Mouse (Mus musculus) testis, adult 2 months (tissue): Measurements from ENCODE around the gene Afmid. TPM values are rescaled to one million over a fixed set of nuclear protein-coding genes. Genes with fewer than 3 reads are reported as not detected.
A peak's percentile ranks its signal among the peaks of the same experiment; 100 is the strongest.

ENCODE experiments used
- H3K27ac ChIP-seq: fragments of 200-500 bp; 2 replicates; pipeline ENCODE4 v1.5.1; 2012; ENCODE audit warnings: low read depth, low read length; ENCODE audit not compliant: control insufficient read depth, insufficient read depth
- H3K27me3 ChIP-seq: fragments of 200-500 bp; 2 replicates; pipeline ENCODE4 v1.6.1; 2012; ENCODE audit warnings: mild to moderate bottlenecking, low read length, moderate library complexity; ENCODE audit not compliant: control insufficient read depth, insufficient read depth
- H3K36me3 ChIP-seq: fragments of 200-500 bp; 2 replicates; pipeline ENCODE4 v1.6.1; 2012; ENCODE audit warnings: mild to moderate bottlenecking, low read length; ENCODE audit not compliant: control insufficient read depth, insufficient read depth
- H3K4me1 ChIP-seq: fragments of 200-500 bp; 2 replicates; pipeline ENCODE4 v1.6.1; 2012; ENCODE audit warnings: low read length; ENCODE audit not compliant: control insufficient read depth, insufficient read depth
- H3K4me3 ChIP-seq: fragments of 200-500 bp; 2 replicates; pipeline ENCODE4 v1.5.1; 2012; ENCODE audit warnings: low read depth, mild to moderate bottlenecking, low read length, moderate library complexity, mixed read lengths; ENCODE audit not compliant: control insufficient read depth
- CTCF ChIP-seq: fragments of 200-500 bp; IDR thresholded peaks from 2 replicates; pipeline ENCODE4 v1.5.1; 2012; ENCODE audit warnings: low read depth, mild to moderate bottlenecking, inconsistent platforms, low read length, moderate library complexity; ENCODE audit not compliant: control insufficient read depth, insufficient read depth, insufficient replicate concordance
- POLR2A ChIP-seq: fragments of 200-500 bp; IDR thresholded peaks from 2 replicates; pipeline ENCODE4 v1.6.1; 2012; ENCODE audit warnings: low read depth, mild to moderate bottlenecking, inconsistent platforms, low read length, moderate library complexity; ENCODE audit not compliant: control insufficient read depth
- polyA plus RNA-seq: library from polyadenylated mRNA; depleted of rRNA; stranded (reverse); fragments of >200 nt; gene quantifications from 2 replicates; pipeline ENCODE4 v1.2.3, GENCODE M21; 2012; rRNA removed

Gene Afmid
- polyA plus RNA-seq: 4.0 and 5.7 TPM in 2 replicates

DNA sequence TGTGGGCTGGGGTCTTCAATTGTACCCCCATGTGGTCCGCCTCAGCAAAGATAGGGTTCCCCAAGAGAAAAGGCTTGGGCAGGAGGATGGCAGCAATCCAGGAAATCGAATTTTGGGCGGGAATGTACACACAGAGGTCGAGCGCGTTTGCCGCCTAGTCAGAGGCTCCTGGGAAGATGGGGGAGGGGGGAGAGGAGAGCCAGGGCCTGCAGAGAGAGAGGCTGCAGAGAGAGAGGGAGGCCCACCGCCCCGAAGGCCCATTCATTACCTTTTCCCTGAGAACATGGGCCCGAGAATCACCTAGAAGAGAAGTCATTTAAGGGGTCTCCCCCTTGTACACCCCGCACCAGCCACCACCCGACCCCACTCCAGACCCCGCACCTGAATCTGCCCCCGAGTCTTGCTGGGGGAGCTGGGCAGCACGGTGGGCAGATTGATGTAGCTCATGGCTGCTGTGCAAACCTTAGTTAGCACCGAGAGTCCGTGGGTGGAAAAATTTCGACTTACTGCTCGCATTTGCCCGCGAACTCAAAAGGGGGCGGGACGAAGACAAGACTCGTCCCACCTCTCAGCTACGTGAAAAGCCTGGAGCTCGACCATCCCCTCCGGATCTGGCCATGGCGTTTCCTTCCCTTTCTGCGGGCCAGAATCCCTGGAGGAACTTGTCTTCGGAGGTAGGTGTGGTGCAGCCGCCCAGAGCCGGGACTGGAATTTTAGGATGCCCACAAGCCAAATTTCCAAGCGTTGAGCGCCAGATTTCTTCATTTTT is at the start of gene Afmid, which contains the start of gene Tk1:
Gene Afmid, plus strand, starts transcription at position 592 of the 769 bp plus-strand sequence.
Gene Tk1, minus strand, starts transcription at position 760 of the 769 bp plus-strand sequence.
- H3K36me3 ChIP-seq: no peaks in the 10 kb centered on the region
- H3K4me3 ChIP-seq: peak within 1 kb of the TSS; percentile 41
- TF ChIP-seq CTCF: no peak
- no peak; the same call in 1 of the 2 replicates for TF ChIP-seq POLR2A
- peak within 1 kb of the TSS; percentile 73 for H3K27ac ChIP-seq
- H3K27me3 ChIP-seq: no peaks in the 10 kb centered on the region
- H3K4me1 ChIP-seq: peaks cover 23% of the 10 kb centered on the region

DNA sequence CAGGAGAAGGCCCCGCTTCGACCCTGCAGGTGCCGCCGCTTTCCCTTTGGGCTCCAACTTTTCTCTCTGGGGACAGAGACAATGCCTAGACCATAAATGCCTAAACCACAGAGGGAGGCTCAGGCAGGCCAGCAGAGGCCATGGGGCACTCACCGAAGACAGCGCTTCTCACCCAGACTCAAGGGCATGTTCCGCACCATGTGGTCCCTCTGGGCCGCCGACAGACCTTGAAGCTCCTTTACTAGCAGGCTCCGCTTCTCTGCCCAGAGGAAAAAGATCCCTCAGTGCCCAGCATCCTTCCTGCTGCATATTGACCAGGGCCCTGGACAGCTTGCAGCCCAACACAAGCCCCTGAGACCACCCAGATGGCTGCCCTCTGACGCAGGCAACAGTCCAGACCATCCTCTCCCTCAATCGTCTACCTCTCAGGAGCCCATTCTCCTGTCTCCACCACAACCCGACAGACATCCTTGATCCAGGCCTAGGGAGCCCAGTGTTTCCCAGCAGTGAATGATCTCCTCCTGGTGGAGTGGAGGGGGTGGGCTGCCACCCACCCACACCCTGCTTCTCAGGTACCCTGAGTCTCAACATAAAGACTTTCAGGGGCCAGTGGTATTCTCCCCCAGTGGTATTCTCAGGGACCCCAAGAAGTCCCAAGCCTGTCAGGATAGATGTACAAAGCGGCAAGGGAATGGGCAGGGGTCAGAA is 49.5 kb upstream of the Afmid start:
- peaks cover 33% of the 10 kb centered on the region for H3K4me1 ChIP-seq
- H3K27me3 ChIP-seq: no peaks in the 10 kb centered on the region
- no peak overlapping the region for H3K4me3 ChIP-seq
- no peaks in the 10 kb centered on the region for H3K36me3 ChIP-seq
- no peak overlapping the region for H3K27ac ChIP-seq
- TF ChIP-seq CTCF (no peak), POLR2A (no peak)

DNA sequence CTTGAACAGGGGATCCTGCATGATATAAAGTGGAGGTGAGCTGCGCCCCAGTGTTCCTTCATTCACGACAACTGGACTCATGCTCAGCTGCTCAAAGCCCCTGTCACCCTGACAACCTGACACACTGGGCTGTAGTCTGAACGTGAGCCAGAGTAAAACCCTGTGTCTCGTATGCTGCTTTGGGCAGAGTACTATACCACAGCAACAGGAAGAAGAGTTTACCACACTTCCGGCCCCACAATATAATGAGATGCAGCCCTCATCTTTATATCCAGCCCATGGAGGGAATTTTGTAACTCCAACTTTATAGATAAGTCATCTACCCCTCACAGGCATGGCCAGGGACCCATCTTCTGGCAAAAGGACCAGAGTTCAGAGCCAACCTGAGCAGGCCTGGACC is 48.6 kb upstream of the Afmid start:
- H3K4me3 ChIP-seq: no peak overlapping the region
- no peak for TF ChIP-seq CTCF
- no peak for TF ChIP-seq POLR2A
- no peaks in the 10 kb centered on the region for H3K36me3 ChIP-seq
- no peaks in the 10 kb centered on the region for H3K27me3 ChIP-seq
- no peak overlapping the region for H3K27ac ChIP-seq
- peaks cover 36% of the 10 kb centered on the region for H3K4me1 ChIP-seq

DNA sequence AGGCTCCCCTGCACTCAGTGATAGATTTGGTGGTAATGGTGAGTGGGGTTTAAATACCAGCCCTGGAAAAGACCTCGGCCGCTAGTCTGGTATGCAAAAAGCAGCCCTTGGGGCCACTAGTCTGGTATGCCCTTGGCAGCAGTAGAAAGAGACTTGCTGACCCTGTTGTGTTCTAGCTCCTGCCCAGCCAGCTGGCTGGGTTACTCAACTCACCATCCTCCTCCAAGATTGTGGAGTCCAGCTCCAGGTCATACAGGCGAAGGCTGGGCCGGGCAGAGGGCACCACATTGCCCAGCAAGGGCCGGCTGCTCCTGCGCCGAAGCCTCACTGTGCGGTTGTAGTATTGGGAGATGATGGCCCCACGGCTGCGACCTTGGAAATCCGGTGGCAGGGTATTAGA is 47.7 kb upstream of the Afmid start:
- no peaks in the 10 kb centered on the region for H3K27me3 ChIP-seq
- no peak overlapping the region for H3K4me3 ChIP-seq
- H3K36me3 ChIP-seq: no peaks in the 10 kb centered on the region
- TF ChIP-seq CTCF (no peak), POLR2A (no peak)
- H3K27ac ChIP-seq: no peak overlapping the region
- peaks cover 33% of the 10 kb centered on the region for H3K4me1 ChIP-seq

DNA sequence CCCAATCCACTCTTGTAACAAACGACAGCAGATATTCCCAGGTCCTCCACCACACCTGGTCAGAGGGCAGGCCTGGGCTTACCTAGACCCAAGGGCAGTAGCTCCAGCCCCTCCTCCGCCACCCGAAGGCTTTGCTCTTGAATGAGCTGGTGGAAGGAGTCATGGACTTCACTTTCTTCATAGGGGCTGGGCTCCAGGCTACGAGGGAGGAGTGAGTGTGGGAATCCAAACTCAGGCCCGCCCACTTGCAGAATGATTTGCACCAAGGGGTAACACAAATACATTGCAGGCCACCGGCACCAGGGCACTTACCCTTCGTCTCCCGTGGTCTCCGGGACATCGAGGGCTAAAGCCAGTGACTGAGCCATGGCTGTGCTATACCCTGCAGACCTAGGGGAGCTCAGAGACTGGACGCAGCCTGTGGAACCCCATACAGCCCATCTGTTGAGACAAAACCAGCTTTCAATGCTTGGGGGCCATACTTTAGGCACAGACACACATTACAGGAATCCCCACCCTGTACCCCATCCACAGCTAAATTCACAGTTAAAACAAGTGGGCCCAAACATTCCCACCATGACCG is 46.8 kb upstream of the Afmid start:
- Histone ChIP-seq H3K36me3 (no peaks in the 10 kb centered on the region), H3K27ac (peak overlapping the region; percentile 88), H3K4me3 (peak overlapping the region; percentile 76), H3K27me3 (no peaks in the 10 kb centered on the region), H3K4me1 (peaks cover 29% of the 10 kb centered on the region)
- TF ChIP-seq CTCF: no peak
- no peak for TF ChIP-seq POLR2A

DNA sequence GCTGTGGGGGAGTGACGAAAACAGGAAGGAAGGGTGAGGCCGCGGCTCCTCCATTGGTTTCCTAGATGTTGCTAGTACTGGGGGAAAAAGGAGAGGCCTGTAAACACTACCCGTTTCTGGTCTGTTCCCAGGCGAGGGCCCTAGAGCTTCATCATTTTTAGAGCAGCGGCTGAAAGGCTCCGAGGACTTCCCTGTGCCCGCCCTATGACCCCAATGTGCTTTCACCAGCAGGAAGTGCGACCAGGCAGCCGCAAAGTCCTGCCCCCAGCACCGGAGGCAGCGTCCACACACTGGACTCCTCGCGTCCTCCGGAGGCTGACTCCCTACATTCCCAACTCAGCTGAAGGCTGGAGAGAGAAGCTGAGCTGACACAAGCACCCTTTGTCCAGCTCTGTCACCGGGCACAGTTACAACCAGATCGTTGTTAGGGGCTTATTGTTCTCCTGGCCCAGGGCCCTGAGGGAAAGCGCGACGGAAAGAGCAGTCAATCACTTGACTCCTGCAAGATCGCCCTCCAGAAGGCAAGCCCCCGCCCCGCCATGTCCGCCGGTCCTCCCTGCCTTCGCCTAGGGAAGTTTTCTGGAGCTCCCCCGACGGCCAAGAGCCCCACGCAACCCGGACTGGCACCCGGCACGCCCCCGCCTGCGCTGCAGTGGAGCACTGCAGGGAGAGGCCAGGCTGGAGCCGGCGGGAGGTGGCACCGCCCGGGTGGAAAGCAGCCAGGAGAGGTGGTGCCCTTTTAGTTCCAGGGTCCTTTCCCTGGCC is 46.1 kb upstream of the Afmid start:
- peaks cover 29% of the 10 kb centered on the region for H3K4me1 ChIP-seq

DNA sequence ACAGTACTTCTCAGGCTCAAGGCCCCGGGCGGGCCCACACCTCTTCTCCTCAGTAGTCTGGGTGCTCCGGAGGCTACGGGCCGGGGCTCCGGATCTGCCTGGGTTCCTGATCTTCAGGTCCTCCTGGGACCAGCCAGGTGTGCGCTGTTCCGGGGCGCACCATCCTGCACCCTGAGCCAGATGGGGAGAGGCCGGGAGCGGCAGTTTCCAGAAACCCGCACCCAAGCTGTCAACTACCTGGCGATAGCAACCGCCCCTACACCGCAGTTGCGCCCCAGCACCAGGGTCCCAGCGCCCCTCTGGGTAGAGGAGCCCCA is 45.6 kb upstream of the Afmid start:
- Histone ChIP-seq H3K36me3 (no peaks in the 10 kb centered on the region), H3K4me1 (peaks cover 29% of the 10 kb centered on the region), H3K27ac (peak overlapping the region; percentile 69), H3K4me3 (peak overlapping the region; percentile 76), H3K27me3 (no peaks in the 10 kb centered on the region)
- TF ChIP-seq CTCF: no peak
- TF ChIP-seq POLR2A: no peak; the same call in 1 of the 2 replicates

More for the DNA sequence above, 46.1 kb upstream of the Afmid start:
- Histone ChIP-seq H3K36me3 (no peaks in the 10 kb centered on the region), H3K4me3 (peak overlapping the region; percentile 76), H3K27ac (peak overlapping the region; percentile 88), H3K27me3 (no peaks in the 10 kb centered on the region)
- TF ChIP-seq POLR2A (peak; percentile 36; the same call in 1 of the 2 replicates), CTCF (no peak)
